Mouse (Mus musculus): ENCODE results near the gene Ube2l6. TPM values are rescaled to one million over a fixed set of nuclear protein-coding genes. Genes with fewer than 3 reads are reported as not detected.
A peak's percentile ranks its signal among the peaks of the same experiment; 100 is the strongest.

Gene Ube2l6
- total and polyA plus RNA-seq, 3 experiments: 2.5 to 74.5 (median 22.5) TPM

GRCm38 (mm10) chr2:84823237-84823636, 24.6 kb downstream of the Ube2l6 start:
- no peaks in the 10 kb centered on the region for H3K9me3 ChIP-seq (replicated peaks)
- no peak for ATAC-seq (ENCODE audit: extremely low read depth, insufficient number of reproducible peaks, low FRiP score, poor library complexity, severe bottlenecking)
- peaks cover 30% of the 10 kb centered on the region for H3K4me1 ChIP-seq (ENCODE audit: insufficient read depth, low read depth, low read length)
- H3K36me3 ChIP-seq (replicated peaks): peaks cover 1% of the 10 kb centered on the region
- TF ChIP-seq POLR2AphosphoS5 (IDR thresholded peaks at IDR 0.05; ENCODE audit: insufficient replicate concordance, low read depth, low read length): no peak
- no peak for TF ChIP-seq TAL1 (conservative IDR thresholded peaks at IDR 0.05; ENCODE audit: low read depth, low read length)
- TF ChIP-seq GATA2 (IDR thresholded peaks at IDR 0.05; ENCODE audit: borderline replicate concordance, low read depth, low read length): no peak
- TF ChIP-seq CTCF (IDR thresholded peaks at IDR 0.05; ENCODE audit: low read depth, low read length): no peak
- TF ChIP-seq GATA1 (IDR thresholded peaks at IDR 0.05; ENCODE audit: borderline replicate concordance, low read length): no peak
- no peak overlapping the region for H3K4me3 ChIP-seq (ENCODE audit: low read depth, low read length)
- peaks cover 39% of the 10 kb centered on the region for H3K27me3 ChIP-seq (ENCODE audit: insufficient read depth, low read length)
- DNase-seq (ENCODE audit: low spot score): no peak

GRCm38 (mm10) chr2:84826488-84827282, 28.1 kb downstream of the Ube2l6 start, which contains the start of gene Timm10:
Timm10 (plus strand) TSS chr2:84826997.
- no peaks in the 10 kb centered on the region for H3K9me3 ChIP-seq (replicated peaks)
- peaks cover 13% of the 10 kb centered on the region for H3K27me3 ChIP-seq (ENCODE audit: insufficient read depth, low read length)
- DNase-seq (ENCODE audit: low spot score): peak; percentile 85
- H3K4me1 ChIP-seq (ENCODE audit: insufficient read depth, low read depth, low read length): peaks cover 47% of the 10 kb centered on the region
- peak; percentile 95 for ATAC-seq (ENCODE audit: extremely low read depth, insufficient number of reproducible peaks, low FRiP score, poor library complexity, severe bottlenecking)
- H3K4me3 ChIP-seq (ENCODE audit: low read depth, low read length): peak within 1 kb of the TSS; percentile 80
- peaks cover 33% of the 10 kb centered on the region for H3K36me3 ChIP-seq (replicated peaks)
- TF ChIP-seq GATA2 (IDR thresholded peaks at IDR 0.05; ENCODE audit: borderline replicate concordance, low read depth, low read length) (no peak), TAL1 (conservative IDR thresholded peaks at IDR 0.05; ENCODE audit: low read depth, low read length) (no peak)

GRCm38 (mm10) chr2:84827283-84827920, 28.8 kb downstream of the Ube2l6 start:
- ATAC-seq (ENCODE audit: extremely low read depth, insufficient number of reproducible peaks, low FRiP score, poor library complexity, severe bottlenecking) (peak; percentile 50), DNase-seq (ENCODE audit: low spot score) (peak; percentile 35)
- H3K36me3 ChIP-seq (replicated peaks): peaks cover 39% of the 10 kb centered on the region
- H3K27me3 ChIP-seq (ENCODE audit: insufficient read depth, low read length): peaks cover 6% of the 10 kb centered on the region
- H3K9me3 ChIP-seq (replicated peaks): no peaks in the 10 kb centered on the region
- H3K4me1 ChIP-seq (ENCODE audit: insufficient read depth, low read depth, low read length): peaks cover 52% of the 10 kb centered on the region
- peak overlapping the region; percentile 80 for H3K4me3 ChIP-seq (ENCODE audit: low read depth, low read length)
- no peak for TF ChIP-seq GATA2 (IDR thresholded peaks at IDR 0.05; ENCODE audit: borderline replicate concordance, low read depth, low read length)
- TF ChIP-seq POLR2AphosphoS5 (IDR thresholded peaks at IDR 0.05; ENCODE audit: insufficient replicate concordance, low read depth, low read length): no peak
- TF ChIP-seq TAL1 (conservative IDR thresholded peaks at IDR 0.05; ENCODE audit: low read depth, low read length): no peak
- TF ChIP-seq CTCF (IDR thresholded peaks at IDR 0.05; ENCODE audit: low read depth, low read length): no peak

- DNase-seq (ENCODE audit: low spot score) (peak; percentile 43), ATAC-seq (ENCODE audit: extremely low read depth, insufficient number of reproducible peaks, low FRiP score, poor library complexity, severe bottlenecking) (0 out of 2 replicates have a peak, but pooled peaks have one; percentile 22)
- no peaks in the 10 kb centered on the region for H3K9me3 ChIP-seq (replicated peaks)
- no peak for TF ChIP-seq GATA2 (IDR thresholded peaks at IDR 0.05; ENCODE audit: borderline replicate concordance, low read depth, low read length)
- TF ChIP-seq CTCF (IDR thresholded peaks at IDR 0.05; ENCODE audit: low read depth, low read length): peak; percentile 68
- no peak for TF ChIP-seq TAL1 (conservative IDR thresholded peaks at IDR 0.05; ENCODE audit: low read depth, low read length)
- no peak for TF ChIP-seq POLR2AphosphoS5 (IDR thresholded peaks at IDR 0.05; ENCODE audit: insufficient replicate concordance, low read depth, low read length)
- no peak overlapping the region for H3K4me3 ChIP-seq (ENCODE audit: low read depth, low read length)
- peaks cover 7% of the 10 kb centered on the region; the same call in 1 of the 2 replicates for H3K27me3 ChIP-seq (ENCODE audit: insufficient read depth, low read length)
- peaks cover 39% of the 10 kb centered on the region for H3K36me3 ChIP-seq (replicated peaks)
- H3K4me1 ChIP-seq (ENCODE audit: insufficient read depth, low read depth, low read length): peaks cover 32% of the 10 kb centered on the region
These were observed 33.2 kb downstream of the Ube2l6 start for GRCm38 (mm10) chr2:84831666-84832391.

- H3K9me3 ChIP-seq (replicated peaks): no peaks in the 10 kb centered on the region
- H3K36me3 ChIP-seq (replicated peaks): peaks cover under 1% of the 10 kb centered on the region
- peaks cover 8% of the 10 kb centered on the region for H3K4me1 ChIP-seq (ENCODE audit: insufficient read depth, low read depth, low read length)
- TF ChIP-seq CTCF (IDR thresholded peaks at IDR 0.05; ENCODE audit: low read depth, low read length): no peak
- no peak for TF ChIP-seq GATA2 (IDR thresholded peaks at IDR 0.05; ENCODE audit: borderline replicate concordance, low read depth, low read length)
- TF ChIP-seq GATA1 (IDR thresholded peaks at IDR 0.05; ENCODE audit: borderline replicate concordance, low read length): no peak
- TF ChIP-seq POLR2AphosphoS5 (IDR thresholded peaks at IDR 0.05; ENCODE audit: insufficient replicate concordance, low read depth, low read length): no peak
- TF ChIP-seq TAL1 (conservative IDR thresholded peaks at IDR 0.05; ENCODE audit: low read depth, low read length): no peak
- ATAC-seq (ENCODE audit: extremely low read depth, insufficient number of reproducible peaks, low FRiP score, poor library complexity, severe bottlenecking): no peak
- DNase-seq (ENCODE audit: low spot score): no peak
- H3K4me3 ChIP-seq (ENCODE audit: low read depth, low read length): no peak overlapping the region
- H3K27me3 ChIP-seq (ENCODE audit: insufficient read depth, low read length): peaks cover 55% of the 10 kb centered on the region
These were observed 38.5 kb downstream of the Ube2l6 start for GRCm38 (mm10) chr2:84837107-84837506.
